Mouse (Mus musculus): ENCODE results near the gene Pgam2.

Gene Pgam2

DNA sequence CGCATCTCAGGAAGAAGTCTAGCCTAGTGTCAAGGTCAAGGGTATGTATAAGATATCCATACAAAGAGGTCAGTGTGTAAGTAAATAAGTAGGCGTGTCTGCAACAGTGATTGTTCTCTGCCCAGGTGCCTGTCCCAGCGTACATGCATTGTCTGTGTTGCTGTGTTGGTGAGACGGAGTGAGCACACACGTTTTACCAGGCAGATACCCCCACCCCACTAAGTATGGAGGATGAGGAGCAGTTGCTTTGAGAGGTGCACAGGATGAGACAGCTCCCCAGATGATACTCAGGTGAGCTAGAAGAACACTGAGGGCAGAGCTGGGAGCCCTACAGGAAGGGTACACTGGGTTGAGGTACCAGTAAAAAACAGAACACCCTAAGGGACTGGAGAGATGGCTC lies 641 bp upstream of the Pgam2 start:
- DNase-seq, result no peak

DNA sequence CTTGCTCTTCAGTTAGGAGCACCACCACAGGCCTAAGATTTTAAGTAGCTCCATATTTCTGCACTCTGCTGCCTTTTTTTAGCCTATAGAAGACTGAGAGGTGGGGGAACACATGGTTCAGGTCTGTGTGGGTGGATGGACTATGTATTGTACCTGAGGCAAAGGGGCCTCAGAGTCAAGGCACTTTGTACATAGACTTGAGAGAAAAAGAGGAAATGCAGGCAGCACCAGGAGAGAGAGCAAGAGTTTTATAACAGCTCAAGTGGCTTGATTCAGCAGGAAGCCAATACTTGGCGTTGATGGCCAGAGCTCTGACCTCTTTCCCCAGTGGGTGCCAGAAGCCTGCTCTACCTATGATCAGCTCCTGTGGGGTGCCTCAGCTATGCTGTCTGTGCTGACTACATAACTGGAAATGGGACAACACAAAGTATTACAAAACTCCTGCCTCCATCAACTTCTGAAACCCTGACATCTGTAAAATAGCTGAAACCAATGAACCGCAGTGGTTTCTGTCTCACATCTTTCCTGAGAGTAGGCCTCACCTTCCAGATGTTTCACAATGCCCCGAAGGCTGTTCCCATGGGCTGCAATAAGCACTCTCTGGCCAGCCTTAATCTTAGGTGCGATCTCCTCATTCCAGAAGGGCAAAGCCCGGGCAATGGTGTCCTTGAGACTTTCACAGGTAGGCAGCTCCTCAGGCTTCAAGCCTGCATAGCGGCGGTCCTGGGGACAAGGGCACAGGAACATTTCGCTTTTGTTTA lies 896 bp downstream of the Pgam2 start:
- DNase-seq, result no peak

DNA sequence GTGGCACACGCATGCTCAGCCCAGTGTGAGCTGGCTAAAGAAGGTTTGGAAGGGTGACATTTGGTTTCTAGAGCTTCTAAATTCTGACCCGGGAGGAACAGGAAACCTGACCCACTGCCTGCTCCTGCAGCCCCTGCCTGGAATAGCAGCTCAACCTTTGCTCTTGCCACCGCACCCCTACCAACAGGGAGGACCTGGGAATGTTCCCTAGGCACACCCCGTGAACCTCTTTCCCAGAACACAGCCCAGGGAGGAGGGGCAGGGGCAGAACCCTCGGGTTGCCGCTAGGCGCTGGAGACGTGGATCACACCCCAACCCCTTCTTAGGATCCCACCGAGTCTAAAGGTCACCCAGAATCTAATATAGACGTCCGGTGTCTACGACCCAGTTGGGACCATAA lies 1.5 kb downstream of the Pgam2 start:
- DNase-seq, result no peak

DNA sequence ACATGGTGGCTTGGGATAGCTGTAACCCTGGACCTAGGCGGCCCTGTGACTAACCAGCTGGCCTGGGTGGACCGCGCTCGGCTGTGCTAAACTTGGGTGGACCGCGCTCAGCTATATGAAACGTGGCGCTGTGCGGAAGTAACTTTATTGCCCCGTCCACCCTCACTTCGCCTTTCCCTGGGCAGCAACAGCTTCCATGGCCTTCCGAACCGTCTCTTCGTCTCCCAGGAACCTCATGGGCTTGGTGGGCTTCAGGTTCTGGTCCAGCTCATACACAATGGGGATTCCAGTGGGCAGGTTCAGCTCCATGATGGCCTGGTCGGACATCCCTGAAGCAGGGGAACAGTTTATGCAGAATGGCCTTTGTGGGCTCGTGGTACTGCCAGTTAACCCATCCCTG lies 2.0 kb downstream of the Pgam2 start:
- DNase-seq, result no peak

DNA sequence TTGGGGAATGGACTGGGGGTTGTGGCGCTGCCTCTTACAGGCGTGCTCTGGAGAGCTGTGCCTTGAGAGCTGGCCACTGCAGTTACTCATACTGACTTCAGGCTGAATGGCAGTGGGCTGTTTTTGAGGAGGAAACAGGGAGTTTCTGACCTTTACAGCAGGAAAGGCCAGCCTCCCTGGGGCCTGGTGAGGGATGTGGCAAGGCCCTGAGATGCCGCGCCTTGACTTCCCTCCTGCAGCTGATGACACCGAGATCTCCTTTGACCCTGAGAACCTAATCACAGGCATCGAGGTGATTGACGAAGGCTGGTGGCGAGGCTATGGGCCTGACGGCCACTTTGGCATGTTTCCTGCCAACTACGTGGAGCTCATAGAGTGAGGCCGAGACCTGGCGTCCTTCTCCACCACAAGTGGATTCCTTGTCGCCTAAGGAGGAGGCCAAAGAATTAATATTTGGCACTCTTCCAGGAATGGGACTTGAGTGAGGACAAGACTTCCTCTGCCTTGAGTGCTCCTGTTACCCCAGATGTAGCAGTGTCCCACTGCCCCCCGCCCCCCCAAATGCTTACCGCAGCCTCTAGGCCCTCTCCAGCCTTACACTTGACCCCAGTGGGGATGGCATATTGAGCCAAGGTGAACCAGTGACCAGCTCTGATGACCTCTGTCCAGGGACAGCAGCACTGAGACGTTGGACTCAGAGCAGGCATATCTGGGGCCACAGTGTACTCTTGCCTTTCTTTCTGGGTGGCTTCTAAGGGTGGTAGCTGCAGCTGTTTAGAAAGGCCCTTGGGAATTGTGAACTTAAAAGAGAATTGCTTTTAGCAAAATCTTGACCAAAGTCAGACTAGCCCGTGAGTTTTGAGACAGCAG lies 3.7 kb downstream of the Pgam2 start:
- DNase-seq, result no peak

DNA sequence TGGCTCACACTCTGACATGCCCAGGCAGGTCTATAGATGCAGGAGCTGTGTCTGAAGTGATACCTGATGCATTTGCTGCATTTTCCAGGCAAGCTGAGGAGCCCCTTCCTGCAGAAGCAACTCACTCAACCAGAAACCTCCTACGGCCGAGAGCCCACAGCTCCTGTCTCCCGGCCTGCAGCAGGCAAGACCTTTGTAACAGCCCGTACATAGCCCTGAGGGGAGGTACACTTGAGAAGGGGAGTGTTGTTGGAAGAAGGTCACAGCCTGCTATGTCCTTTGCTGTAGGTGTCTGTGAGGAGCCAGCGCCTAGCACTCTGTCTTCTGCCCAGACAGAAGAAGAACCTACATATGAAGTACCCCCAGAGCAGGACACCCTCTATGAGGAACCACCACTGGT lies 5.6 kb downstream of the Pgam2 start:
- no peak for DNase-seq

DNA sequence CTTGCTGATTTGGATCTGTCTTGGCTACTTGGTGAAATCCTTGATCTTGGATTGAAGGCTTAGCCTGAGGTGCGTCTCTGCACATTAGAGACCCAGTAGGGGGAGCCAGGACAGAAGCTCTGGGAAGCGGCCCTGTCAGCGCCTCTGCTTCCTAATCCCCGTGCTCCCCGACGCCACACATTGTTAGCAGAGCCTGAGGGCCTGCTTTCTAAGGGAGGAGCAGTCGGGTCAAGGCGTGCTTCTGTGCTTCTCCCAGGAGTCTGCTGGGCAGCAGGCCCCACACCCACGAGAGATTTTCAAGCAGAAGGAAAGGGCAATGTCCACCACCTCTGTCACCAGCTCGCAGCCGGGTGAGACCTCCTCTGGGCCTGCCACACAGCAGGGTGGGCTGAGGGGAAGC lies 6.2 kb downstream of the Pgam2 start:
- no peak for DNase-seq

DNA sequence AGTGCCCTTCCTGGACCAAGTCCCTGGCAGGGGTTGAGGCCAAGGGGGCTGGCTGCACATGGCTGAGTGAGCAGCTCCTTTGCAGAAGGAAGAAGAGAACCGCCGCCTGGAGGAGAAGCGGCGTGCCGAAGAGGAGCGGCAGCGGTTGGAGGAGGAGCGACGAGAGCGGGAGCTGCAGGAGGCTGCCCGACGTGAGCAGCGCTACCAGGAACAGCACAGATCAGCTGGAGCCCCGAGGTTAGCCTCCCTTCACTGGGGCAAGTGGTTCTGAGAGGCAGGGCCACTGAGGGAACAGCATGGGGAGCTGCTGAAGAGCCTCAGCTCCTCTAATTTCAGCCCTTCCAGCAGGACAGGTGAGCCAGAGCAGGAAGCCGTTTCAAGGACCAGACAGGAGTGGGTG lies 6.6 kb downstream of the Pgam2 start:
- DNase-seq, result no peak

DNA sequence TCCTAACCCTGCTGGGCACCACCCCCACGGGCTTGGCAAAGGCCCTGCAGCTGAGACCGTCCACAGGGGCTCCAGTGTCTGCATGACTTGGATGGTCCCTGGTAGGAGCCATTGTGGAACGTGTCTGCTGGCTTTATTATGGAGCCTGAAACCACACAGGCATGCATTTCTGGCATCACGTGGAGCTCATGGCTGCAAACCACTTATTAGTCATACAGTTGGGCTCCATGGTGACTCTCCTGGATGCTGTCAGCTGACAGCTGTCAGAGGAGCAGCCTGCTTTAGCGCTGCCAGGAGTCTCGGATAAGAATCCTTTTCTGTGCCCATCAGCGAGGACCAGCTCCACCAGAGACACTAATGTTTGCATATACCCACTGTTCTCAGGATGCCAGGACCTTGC lies 7.8 kb downstream of the Pgam2 start:
- DNase-seq, result no peak

DNA sequence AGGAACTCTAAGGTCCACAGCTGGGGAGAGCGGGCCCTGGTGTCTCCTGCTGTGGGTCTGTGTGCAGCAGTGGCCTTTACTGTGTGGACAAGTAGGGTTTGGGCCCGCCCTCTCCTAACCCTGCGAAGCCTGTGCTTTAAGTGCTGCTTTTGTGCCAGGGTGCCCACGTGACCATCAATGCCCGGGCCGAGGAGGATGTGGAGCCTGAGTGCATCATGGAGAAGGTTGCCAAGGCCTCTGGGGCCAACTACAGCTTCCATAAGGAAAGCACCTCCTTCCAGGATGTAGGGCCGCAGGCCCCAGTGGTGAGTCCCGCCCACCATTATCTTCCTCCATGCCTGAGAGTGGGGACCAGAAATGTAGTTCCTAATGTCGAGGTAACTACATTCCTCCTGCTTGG lies 8.2 kb downstream of the Pgam2 start:
- no peak for DNase-seq

DNA sequence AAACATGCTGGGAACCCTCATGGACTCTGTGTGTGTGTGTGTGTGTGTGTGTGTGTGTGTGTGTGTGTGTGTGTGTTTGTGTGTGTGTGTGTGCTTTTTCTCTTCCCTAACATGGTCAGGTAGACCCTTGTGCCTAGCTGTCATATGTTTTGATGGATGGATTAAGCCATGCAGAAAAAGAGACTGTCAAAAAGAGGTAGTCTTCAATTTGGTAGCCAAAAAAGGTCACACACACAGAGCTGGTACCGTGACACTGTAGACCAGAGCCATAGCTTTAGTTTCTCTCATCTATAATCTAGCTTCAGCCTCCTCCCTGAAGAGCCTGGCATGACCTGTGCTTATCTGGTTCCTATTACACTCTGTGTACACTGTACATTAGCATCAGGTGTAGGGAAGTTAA lies 13.1 kb downstream of the Pgam2 start:
- DNase-seq, result no peak

DNA sequence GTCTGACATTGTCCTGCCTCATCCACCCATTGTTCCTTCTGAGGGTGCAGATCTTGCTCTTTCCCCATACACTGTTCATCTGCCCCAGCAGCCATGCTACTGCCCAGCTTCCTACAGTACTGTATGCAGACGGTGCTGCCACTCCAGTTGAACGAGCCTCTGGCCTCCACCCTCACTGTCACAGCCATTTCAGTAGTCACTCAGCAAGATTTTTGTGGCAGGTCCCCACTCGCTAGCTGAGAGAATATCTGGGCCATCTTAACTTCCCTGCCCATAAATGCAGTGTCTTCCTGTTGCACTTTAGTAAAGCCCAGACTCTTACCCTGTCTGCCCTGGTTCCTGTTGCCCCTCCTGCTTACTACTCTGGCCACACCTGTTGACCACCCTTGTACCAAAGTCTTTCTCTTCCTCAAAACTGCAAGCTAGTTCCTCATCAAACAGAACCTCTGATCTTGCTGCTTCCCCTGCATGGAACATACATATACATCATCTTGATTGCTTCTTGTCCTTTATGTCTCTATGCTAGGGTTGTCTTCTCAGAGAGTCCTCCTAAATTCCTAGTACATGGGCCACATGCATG lies 13.7 kb downstream of the Pgam2 start:
- DNase-seq, result no peak

DNA sequence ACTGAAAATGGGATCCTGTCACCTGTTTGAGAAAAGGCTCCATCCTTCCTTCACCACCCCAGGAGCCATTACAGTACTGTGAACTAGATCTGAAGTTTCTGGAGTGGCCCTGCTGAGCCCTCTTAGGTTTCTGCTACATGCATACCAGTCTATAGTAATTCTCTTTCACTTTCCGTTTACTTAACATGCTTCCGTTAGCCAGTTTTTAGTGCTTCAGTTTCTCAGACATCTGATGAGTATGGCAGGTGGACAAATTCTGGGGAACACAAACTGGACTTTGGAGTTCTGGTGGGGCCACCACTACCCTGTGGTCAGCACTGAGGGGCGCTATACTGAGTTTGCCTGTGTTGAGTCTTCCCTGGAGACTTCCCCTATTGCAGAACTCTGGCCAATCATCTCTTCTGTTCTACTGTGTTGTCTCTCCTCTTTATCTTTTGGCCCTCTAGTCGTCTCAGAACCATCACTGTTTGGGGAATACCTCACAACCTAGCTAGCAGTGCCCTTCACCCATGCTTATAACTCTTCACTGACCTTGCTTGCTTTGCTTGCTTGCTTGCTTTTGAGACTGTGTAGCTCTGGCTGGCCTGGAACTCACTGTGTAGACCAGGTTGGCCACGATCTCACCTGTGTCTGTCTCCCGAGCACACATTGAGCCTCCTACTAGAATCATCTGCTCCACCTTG lies 14.3 kb downstream of the Pgam2 start:
- peak in 1 of 2 experiments; percentile 25 for DNase-seq

DNA sequence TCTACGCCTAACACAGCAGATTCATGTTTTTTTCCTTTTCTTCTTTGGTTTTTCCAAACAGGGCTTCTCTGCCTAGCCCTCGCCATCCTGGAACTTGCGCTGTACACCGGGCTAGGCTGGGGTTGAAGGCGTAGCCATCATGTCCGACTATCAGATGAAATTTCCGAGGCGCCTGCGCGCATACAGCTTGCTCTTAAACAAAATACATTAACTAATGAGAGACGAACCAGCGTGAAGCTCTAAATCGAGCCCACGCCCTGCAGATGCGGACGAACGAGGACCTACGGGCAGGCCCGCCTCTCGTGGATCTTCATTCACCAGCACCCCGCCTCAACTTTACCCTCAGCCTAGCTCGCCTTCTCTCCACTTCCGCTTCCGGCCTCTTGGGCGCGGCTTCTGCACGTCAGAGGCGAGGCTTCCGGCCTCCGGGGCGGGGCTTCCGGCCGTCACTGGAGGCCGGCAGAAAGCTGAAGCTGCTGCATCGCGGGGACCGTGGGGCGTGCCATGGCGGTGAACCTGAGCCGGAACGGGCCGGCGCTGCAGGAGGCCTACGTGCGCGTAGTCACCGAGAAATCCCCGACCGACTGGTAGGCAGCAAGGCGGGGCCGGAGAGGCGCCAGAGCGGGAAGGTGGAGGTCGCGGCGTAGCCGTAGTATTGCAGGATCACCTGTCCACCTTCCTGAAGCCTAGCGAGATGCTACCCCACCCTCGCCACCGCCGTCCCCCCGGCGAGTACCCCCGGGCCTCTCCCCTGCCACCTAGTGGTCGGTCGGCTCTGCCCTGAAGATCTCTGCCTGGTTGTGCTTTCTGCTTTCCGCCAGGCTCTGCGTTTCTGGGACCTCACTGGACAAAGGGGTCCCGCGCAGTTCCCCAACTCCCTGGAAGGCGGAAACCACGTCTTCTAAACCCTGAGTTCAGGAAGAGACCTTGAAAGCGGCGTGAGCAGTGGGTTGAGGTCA lies 15.2 kb downstream of the Pgam2 start, which contains the start of gene Dbnl:
Dbnl (plus strand) TSS at position 433 of the 959 bp plus-strand sequence.
- peak; percentile 94 to 95 for DNase-seq

DNA sequence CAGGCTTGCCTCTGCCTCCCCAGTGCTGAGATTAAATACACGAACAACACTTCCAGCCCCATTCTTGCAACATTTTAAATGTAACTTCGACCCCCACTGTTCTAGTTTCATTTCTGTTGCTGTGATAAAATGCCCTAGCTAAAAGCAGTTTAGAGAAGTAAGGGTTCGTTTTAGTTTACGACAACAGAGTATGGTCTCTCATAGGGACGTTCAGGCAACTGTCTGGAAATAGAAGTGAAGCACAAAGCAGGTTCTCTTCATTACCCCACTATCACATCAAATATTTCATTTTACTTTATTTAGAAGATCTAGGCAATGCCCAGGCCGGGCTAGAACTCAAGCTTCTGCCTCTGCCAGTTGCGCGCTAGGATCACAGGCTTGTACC lies 15.9 kb downstream of the Pgam2 start:
- DNase-seq, result no peak

DNA sequence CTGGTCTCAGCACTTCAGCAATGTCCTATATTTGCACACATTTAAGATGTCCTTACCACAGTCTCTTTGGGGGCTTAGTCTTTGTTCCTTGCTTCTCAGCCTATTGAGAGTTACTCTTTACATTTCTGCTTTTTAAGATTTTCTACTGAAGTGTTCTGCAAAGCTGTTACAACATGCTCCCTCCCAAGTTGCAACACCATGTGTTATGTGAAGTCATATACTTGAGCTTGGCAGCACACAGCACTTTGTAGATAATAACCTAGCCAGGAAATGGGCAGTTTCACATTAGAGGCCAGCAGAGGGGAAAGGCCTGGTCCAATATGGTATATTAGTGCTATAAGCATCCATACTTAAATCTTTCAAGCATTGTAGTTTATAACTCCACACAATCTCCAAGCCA lies 17.8 kb downstream of the Pgam2 start:
- DNase-seq, result no peak

DNA sequence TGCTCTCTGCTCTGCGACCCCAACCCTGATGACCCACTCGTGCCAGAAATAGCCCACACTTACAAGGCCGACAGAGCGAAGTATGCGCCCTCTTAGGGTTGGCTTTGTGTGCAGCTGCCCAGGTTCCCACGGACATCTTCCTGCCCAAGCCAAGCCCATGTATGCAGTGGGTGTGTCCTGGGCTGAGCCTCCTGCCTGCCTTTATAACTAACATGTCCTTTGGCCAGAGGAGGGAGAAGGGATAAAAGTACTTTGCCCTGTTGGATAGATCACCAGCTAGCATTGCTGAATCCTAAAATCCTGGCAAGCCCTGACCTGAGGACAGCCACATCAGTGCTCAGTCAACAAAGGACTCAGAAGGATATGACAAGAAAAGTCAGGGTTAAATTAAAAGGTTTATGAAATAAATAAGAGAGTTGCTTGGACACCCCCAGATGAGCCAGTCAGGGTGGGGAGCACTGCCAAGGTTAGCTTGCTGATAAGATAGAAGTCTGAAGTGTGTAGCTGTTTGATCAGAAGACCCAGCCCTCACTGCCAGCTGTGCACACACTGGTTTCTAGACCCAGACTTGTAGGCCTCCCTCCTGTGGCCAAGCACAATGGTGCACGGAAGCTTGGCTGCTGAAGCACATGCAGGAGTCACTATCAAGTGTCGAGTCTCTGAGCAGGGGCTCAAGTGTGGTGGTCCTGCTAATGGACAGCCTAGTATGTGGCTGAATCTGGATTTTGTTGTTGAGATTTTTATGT lies 21.2 kb downstream of the Pgam2 start:
- DNase-seq, result no peak

DNA sequence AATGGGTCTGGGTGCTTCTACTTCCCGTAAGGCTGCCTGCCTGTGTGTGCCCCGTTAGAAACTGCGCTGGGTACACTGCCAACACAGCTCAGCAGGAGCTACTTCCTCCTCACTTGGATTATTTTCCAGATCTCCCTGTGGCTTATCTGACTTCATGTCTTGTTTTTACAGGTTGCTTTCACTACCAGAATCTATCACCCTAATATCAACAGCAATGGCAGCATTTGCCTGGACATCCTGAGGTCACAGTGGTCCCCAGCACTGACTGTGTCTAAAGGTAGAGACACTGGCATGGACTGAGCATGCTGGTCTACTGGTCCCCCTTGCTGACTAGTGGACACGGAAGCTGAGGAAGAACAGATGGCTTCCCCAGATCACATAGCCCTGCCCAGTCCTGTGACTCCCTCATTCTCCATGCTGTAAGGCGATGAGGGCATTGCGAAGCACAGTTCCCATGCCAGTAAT lies 23.5 kb downstream of the Pgam2 start:
- no peak for DNase-seq

DNA sequence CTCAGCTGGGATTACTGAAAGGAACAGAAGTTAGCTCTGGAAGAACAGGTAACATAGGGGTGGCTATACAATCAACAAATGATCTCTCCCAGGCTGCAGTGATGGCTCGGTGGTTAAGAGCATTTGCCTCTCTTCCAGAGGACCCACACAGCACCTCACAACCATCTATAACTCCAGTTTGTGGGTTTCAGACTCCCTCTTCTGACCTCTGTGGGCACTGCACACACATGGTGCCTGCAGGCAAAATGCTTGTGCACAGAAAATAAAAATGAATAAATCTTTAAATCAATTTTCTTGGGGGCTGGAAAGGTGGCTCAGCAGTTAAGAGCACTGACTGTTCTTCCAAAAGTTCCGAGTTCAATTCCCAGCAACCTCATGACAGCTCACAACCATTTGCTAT lies 25.1 kb downstream of the Pgam2 start:
- DNase-seq, result no peak

DNA sequence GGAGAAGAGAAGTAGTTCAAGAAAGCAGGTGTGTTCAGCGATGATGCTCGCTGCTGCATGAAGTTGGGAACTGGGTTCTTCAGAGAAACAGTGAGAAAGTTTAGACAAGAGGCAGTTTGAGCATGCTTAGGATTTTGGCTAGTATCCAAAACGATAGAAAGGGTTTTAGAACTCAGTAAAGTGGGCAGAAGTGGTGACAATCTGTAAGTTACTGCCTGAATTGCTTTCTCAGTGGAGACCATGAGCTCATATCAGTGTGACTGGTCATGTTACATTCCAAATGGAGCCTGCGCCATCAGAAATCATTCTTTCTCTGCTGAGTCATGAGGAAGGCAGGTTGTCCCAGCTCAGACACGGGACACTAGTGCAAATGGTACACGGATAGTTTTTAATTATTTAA lies 37.5 kb downstream of the Pgam2 start:
- DNase-seq, result no peak

DNA sequence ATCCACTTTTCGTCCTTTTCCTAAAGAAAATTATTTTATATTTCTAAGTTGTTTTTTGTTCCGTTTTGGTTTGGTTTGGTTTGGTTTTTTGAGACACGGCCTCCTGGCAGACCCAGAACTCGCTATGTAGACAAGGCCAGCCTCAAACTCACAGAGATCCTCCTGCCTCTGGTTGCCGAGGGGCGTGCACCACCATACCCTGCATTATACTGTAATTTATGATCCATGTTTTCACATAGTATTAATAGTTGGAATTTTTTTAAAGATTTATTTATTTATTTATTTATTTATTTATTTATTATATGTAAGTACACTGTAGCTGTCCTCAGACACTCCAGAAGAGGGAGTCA lies 40.9 kb downstream of the Pgam2 start:
- DNase-seq, result no peak

All from thymus, adult 18-20 months (tissue).